Mouse (Mus musculus) telencephalon, adult 2 months (tissue): ENCODE results near the gene Sdk1.

Source experiments
- DNase-seq: peaks from one replicate; pipeline ENCODE4 v3.0.0-alpha.2; 2011; ENCODE audit warnings: low read depth, low spot score

The Sdk1 gene

DNA sequence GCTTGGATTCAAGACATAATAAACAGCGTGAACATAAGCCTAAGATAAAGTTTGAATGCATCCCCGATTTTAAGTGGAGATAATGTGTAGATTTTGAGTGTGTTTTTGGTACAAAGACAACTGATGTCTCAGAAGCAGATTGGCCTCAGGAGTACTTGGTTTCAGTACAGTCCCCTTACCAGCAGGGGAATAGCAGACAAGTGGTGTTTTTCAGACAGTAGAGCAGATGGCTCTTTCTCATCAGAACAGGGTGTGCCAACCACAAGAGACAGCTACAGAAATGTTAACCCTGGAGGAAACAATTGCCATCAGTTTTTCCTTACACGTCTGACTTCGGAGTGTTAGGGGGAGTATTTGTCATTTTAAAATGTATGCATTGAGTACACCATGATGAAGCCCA is 83.6 kb downstream of the Sdk1 start:
- no peak for DNase-seq

- no peak for DNase-seq
Measured at GRCm38 (mm10) chr5:141344376-141344775, 103.1 kb downstream of the Sdk1 start.

DNA sequence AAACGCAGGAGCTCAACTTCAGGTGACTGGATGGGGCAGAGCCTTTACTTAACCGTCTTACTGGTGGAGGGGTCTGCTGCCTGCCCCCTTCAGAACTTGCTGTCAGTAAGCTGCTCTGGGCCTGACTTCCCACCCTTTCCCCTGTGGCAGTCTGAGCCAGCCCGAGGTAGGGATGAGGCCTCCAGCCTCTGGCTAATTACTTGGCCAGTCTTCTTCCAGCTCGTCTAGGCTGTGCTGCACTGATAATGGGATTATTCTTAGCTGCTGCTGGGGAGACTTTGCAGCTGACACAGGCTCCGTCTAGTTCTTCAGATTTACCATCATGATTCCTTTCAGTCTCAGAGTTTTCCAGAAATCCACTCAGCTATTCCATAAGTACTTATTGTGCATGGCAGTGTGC is 104.2 kb downstream of the Sdk1 start:
- DNase-seq, result no peak

DNA sequence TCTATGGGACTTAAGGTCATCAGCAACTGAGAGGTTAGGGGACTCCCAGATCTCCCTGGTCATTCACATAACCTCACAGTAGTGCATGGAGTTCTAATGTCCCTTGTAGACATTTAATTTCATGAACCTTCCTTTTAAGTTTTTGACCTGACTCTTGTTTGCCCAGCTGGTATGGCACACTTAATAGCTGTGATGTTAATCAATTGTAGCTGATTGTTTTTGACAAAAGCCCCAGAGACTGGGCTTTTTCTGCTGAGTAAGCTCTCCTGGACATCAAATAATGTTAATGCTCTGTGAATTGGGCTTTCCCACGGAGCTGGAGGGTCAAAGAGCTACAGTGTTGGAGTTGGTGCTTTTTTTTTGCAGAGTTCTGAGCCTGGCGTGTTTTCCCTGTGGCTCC is 121.4 kb downstream of the Sdk1 start:
- DNase-seq, result no peak

- no peak for DNase-seq
Measured at GRCm38 (mm10) chr5:141363956-141364355, 122.7 kb downstream of the Sdk1 start.

GRCm38 (mm10) chr5:141368567-141368966 is 127.3 kb downstream of the Sdk1 start:
- no peak for DNase-seq

GRCm38 (mm10) chr5:141374797-141375196 is 133.5 kb downstream of the Sdk1 start:
- no peak for DNase-seq

GRCm38 (mm10) chr5:141379836-141380773 is 138.8 kb downstream of the Sdk1 start:
- no peak for DNase-seq

DNA sequence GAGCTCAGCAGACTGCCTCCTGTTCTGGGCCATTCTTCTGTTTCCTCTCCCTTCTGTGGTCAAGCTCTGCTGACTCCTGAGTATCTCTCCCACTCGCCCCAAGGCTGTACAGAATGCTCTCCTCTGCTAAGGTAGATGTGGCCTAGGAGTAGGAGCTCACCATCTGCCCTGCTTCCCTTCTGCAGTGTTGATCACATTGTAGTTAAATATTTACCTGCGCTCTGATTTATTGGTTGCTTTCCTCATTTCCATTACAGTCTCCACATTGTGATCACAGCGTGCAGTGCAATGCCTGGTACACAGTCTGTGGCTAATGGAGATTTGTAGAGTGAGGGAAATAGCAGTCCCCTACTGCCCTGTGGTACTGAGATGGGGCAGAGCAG is 139.5 kb downstream of the Sdk1 start:
- no peak for DNase-seq

DNA sequence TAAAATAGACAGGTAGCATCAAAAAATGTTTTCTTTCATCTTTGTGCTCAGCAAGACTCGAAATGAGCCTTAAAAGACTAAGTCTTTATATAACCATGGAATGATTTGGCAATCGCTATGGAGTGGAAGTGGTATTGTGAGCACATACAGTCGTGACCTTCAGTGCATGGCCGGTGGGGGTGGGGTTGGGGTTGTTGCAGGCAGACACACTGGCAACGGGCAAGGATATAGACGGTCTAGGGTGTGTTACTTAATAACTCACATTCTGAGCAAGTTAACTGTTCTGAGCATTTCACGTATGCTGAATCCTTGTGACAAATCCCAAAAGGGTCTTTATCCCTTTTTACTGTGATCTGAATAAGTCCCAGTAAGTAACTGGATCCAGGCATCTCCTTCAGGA is 140.3 kb downstream of the Sdk1 start:
- no peak for DNase-seq

DNA sequence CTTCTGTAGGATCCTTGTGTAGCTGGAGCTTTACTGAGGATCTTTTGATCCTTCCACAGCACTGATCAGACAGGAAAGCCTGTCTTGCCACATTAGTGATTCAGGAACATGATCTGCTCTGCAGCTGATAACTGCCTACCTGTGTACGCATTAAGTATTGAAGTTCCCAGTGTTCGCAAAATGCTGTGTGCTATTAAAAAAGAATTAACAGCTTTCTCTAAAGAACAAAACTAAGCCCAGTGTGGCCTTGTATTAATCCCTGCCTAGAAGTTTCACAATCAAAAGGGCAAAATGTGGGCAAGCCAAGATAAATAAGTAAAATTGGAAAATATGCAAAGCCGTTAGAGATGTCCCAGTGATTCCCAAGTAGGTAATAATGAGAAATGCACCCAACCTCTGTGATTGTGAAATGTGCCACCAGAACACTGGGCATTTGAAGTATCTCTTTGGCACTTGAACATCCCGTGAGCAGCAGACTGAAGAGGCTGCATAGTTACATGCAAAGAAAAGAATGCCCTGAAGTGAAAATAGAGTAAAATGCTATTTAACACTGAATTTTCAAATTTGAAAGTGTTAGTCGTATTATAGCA is 141.1 kb downstream of the Sdk1 start:
- DNase-seq, result no peak

DNA sequence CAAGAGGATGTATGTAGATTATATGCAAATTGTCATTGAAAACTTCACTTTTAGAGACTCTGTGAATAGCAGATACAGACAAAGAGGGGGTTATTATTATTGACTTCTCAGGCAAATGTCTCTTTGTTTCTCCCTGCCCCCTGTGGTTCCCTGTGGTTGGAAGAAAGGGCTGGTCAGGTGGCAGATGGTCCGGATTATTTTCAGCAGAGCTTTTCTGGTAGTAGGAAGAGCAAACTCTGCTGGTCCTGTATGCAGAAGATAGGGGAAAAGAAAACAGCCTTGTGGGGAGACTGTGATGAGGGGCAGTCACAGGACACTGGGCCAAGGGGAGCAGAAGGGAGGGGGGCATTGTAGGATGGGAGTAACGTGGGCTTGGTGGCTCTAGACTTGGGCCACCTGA is 147.2 kb downstream of the Sdk1 start:
- DNase-seq, result no peak

DNA sequence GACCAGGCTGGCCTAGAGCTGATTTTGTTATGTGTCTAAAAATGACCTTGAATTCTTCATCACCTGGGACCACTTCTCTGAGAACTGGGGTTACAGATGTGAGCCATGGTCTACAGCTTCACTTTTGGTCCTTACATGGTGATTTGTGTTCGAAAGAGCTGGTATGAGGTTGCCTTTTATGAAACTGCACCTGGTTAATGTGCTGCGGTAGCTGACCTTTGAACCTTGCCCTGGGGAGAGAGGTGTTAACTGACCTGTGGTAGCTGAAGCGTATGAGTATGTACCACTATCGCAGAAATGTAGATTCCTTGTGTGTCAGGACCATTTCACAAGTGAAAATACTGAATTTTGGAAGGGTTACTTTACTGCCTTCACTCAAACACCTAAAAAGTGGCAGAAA is 149.3 kb downstream of the Sdk1 start:
- DNase-seq, result no peak

- DNase-seq, result no peak
Measured at GRCm38 (mm10) chr5:141391153-141391552, 149.9 kb downstream of the Sdk1 start.

- DNase-seq, result no peak
Measured at GRCm38 (mm10) chr5:141393846-141394245, 152.6 kb downstream of the Sdk1 start.

GRCm38 (mm10) chr5:141394586-141394985 is 153.3 kb downstream of the Sdk1 start:
- no peak for DNase-seq

DNA sequence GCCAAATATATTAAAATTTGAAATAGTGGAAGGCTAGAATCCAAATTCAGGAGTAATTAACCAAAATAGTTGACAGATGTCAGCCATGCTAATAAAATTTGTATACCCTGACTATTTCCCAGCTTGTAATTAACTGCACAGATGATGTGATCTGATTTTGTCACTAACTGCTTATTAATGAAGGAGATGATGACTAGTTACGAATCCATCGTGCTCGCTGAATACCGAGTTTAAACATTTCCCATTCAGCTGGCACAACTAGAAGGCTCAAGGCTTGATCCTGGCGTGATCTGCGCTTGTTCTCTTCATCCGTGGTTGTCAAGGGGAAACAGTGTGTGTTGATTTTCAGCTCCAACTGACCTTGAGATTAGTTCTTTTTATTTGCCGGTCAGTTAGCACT is 162.5 kb downstream of the Sdk1 start:
- DNase-seq, result no peak

DNA sequence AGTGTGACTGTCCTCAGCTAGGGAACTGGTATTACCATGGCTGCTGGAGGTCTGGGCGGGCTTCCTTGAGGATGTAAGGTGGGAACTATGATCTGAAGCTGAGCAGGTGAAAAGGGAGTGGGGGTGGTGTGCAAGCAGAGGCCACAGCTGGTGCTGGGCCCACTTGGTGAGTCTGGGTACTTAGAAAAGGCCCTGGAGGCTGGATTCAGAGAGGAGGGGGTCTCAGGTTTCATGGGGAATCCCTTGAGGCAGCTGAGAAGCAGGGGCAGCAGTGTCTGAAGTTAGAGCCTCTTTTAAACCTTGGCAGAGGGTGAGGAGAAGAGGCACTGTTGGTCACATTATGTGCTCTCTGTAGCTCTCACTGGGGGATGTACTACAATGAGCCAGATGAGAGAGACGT is 163.4 kb downstream of the Sdk1 start:
- DNase-seq, result no peak

GRCm38 (mm10) chr5:141406926-141407325 is 165.6 kb downstream of the Sdk1 start:
- DNase-seq, result no peak

DNA sequence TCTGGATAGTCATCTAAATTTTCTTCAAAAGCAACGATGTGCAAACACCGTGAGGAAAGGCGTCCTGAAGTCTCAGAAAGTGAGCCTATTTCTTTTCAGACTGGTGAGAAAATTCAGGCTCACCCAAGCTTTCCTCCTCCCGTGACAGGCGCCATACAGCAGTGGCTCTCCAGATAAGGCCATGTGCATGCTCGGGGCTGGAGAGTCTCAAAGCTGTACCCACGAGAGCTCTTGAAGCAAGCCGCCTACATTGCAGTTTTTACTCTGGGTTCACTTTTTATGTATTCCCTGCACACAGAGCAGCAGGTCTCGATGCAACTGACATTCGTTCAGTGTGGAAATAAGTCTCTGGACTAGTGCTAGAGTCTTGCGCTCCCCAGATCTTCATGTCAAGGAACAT is 171.7 kb downstream of the Sdk1 start:
- DNase-seq, result no peak

DNA sequence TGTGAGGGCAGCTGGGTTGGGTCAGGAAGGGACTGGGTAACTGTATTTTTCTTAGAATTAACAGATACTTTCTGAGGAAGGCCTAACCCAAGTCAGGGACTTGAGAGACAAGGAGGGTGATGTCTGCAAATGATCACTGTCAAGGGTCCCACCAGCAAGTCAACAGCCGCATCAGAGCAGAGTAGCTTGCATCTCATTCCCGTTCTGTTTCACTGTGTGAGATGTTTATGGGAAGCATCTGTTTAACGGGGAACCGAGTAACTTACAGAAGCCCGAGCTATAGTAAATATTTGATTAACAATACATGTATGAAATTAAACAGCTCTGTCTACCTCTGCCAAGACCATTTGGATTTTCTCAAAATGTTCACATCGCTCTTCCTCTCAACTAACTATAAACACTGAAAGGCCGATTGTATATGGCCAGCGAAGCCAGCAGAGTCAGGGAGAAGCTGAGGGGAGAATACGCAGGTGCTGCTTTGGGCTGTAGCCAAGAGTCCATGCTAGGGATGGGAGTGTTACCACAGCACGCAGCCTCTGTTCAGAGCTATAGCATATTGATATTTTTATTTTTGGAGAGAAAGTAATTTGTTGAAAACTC is 174.5 kb downstream of the Sdk1 start:
- no peak for DNase-seq

GRCm38 (mm10) chr5:141428132-141428531 is 186.8 kb downstream of the Sdk1 start:
- no peak for DNase-seq

- DNase-seq, result no peak
Measured at GRCm38 (mm10) chr5:141433286-141433685, 192.0 kb downstream of the Sdk1 start.
